Mouse (Mus musculus) cerebellum, adult 2 months (tissue): ENCODE measurements at regions not wholly inside any gene's neighbourhood (a gene's known extent, or its start where the extent isn't known, plus 50 kb on each side); places are given as distances from the start of the nearest gene placed in this dataset.

Experiments used
- DNase-seq, 2 experiments: peaks; one replicate each; pipeline ENCODE4 v3.0.0; 2021
- H3K27ac ChIP-seq: fragments of 200-500 bp; 2 replicates; pipeline ENCODE4 v1.5.1; 2012; ENCODE audit warnings: low read length, control low read depth, inconsistent platforms; ENCODE audit not compliant: insufficient read depth
- H3K27me3 ChIP-seq: fragments of 200-500 bp; 2 replicates; pipeline ENCODE4 v1.6.1; 2012; ENCODE audit warnings: inconsistent platforms, mild to moderate bottlenecking, low read length, moderate library complexity; ENCODE audit not compliant: control insufficient read depth, insufficient read depth
- H3K4me1 ChIP-seq: fragments of 200-500 bp; 2 replicates; pipeline ENCODE4 v1.6.1; 2011; ENCODE audit warnings: low read length; ENCODE audit not compliant: control insufficient read depth, insufficient read depth
- H3K4me3 ChIP-seq: fragments of 200-500 bp; replicated peaks from 2 replicates; pipeline ENCODE3; 2011; ENCODE audit warnings: mild to moderate bottlenecking, low read depth, low read length, control low read depth; ENCODE audit not compliant: insufficient read depth
- CTCF ChIP-seq: fragments of 200-500 bp; IDR thresholded peaks from 2 replicates; pipeline ENCODE4 v1.5.1; 2011; ENCODE audit warnings: low read depth, mild to moderate bottlenecking, control low read depth, low read length, moderate library complexity, borderline replicate concordance; ENCODE audit not compliant: insufficient read depth
- POLR2A ChIP-seq: fragments of 200-500 bp; IDR thresholded peaks from 2 replicates; pipeline ENCODE4 v1.6.1; 2011; ENCODE audit warnings: low read length, control low read depth, borderline replicate concordance; ENCODE audit not compliant: insufficient read depth
- WGBS: fragments of 180-500 bp; shearing (Covaris S2); methylation state at CpG from one replicate; pipeline ENCODE4 v1.1.7; 2018; 5-methylcytosine and 5-hydroxymethylcytosine counted together

DNA sequence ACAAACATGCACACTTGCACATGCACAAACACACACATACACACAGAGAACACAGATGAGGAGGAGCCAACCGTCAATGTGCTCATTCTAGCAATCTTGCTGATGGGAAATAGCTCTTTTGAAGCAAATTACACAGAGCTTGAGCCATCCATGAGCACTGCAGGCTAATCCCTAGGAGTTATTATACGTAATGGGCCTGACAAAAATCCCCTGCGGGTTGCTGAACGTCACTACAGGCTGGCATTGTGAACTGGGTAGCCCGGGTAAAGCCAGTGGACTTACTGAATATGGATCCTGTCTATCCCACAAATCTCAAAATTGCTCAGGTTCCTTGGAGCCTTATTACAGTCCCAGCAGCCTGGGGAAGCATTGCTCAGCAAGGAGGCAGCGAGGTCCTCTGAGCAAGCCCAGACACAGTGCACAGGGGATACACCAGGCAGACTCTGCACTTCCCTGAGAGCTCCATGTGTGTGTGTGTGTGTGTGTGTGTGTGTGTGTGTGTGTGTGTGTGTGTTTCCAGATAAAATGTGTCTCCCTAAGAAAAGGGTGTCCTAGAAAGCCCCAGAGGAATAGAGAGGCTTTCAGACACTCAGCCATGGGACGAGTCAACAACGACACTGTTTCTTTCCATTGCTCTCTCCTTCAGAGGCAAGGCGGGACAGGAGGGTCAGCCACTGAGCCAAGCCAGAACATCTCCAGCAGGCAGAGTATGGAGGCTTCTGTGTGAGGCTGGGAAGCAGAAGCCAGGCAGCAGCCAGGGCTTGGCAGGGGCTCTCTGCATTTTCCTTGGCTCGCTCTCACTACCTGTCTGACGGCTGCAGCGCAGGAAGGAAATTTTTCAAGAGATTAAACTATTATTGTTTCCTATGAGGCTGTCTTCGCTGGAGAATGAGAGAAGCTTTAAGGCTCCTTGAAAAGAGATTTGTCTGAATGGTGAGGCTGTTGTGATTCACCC, 222.9 kb downstream of the Setd4 start:
- WGBS, result 28% methylated on average over 13 of the region's 13 CpGs
- Histone ChIP-seq H3K4me1 (peaks cover 3% of the 10 kb centered on the region; the same call in 1 of the 2 replicates), H3K27ac (no peak overlapping the region), H3K27me3 (no peaks in the 10 kb centered on the region; the same call in 1 of the 2 replicates), H3K4me3 (no peak overlapping the region)
- DNase-seq, result no peak
- TF ChIP-seq CTCF (no peak), POLR2A (no peak)

DNA sequence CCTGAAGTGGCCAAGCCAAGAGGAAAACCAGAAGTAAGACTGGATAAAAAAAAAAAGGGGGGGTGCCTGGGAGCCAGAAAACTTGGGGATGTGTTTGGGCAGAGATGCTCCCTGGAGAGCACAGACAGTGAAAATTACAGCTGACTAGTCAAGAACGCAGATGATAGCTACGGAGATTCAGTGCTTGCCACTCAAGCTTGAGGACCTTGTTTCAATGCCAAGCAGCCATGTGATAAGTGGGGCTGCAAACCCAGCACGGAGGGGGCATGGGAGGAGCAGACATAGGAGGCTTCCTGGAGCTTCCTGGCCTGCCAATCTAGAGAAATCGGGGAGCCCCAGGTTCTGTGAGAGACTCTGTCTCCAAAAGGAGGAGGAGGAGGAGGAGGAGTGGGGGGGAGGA, 223.7 kb downstream of the Setd4 start:
- peaks cover 3% of the 10 kb centered on the region; the same call in 1 of the 2 replicates for H3K4me1 ChIP-seq
- DNase-seq, result no peak
- TF ChIP-seq CTCF, result no peak
- H3K27me3 ChIP-seq, result no peaks in the 10 kb centered on the region; the same call in 1 of the 2 replicates
- H3K4me3 ChIP-seq, result no peak overlapping the region
- no peak overlapping the region for H3K27ac ChIP-seq
- WGBS, result 9% methylated on average over 4 of the region's 4 CpGs

DNA sequence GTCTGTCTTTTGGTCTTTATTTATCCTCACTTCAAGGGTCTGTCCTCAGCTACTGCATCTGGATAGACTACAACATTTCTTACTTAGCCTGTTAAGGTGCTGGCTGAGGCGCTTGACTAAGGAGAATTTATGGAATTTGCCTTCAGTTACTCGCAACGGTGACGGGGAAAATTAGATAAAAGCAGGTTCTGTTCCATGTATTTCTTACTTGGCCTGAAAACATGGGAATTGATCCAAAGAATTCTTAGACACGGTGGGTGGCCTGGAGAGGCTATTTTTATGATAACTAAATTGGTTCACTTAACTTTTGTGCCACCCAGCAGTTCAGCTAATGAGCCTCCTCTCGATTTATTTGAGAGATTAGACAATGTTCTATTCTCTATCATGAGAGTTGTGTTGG, 224.3 kb downstream of the Setd4 start:
- Histone ChIP-seq H3K27ac (no peak overlapping the region), H3K27me3 (no peaks in the 10 kb centered on the region; the same call in 1 of the 2 replicates), H3K4me1 (peaks cover 3% of the 10 kb centered on the region; the same call in 1 of the 2 replicates), H3K4me3 (no peak overlapping the region)
- TF ChIP-seq POLR2A, result no peak
- TF ChIP-seq CTCF, result no peak
- 19% methylated on average over 6 of the region's 6 CpGs for WGBS
- no peak for DNase-seq

DNA sequence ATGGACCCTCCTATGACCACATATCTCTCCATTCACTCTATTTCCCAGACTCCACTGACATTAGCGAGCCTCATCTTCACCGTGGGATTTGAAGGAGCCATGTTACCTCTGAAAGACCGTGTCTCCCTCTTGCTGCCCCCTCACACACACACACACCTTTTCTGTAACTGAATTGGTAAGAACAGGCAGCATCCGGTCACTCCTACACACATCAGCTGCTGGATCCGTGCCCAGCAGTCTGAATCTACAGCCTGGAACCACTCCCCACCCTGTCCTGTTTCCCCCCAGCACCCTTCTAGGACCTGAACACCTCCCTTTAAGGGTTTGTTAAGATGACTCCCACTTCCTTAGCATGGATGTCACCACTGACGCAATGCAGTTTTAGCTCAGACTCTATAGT, 229.2 kb downstream of the Setd4 start:
- peaks cover 7% of the 10 kb centered on the region for H3K4me1 ChIP-seq
- H3K4me3 ChIP-seq, result no peak overlapping the region
- 81% methylated on average over 6 of the region's 6 CpGs for WGBS
- no peak for DNase-seq
- H3K27ac ChIP-seq, result no peak overlapping the region
- TF ChIP-seq CTCF, result no peak
- no peak for TF ChIP-seq POLR2A
- H3K27me3 ChIP-seq, result no peaks in the 10 kb centered on the region

DNA sequence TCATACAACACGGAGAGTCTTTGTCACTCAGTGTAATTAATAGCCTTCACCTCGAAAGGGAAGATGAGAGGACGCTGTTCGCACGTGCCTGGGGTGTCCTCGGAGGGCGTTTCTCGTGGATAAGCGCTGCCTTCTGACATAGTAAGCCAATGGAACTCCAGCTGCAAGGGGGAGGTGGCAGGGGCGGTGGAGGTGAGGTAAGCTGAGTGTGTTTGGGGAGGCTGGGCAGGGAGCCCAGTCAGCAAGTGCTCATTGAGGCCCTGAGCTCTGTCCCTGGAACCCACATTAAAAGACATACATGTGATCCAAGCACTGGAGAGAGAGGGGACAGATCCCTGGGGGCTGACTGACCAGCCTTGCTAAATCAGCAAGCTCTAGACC, 234.1 kb downstream of the Setd4 start:
- H3K4me1 ChIP-seq, result peaks cover 11% of the 10 kb centered on the region
- H3K27me3 ChIP-seq, result no peaks in the 10 kb centered on the region
- H3K4me3 ChIP-seq, result no peak overlapping the region
- TF ChIP-seq CTCF, result no peak
- TF ChIP-seq POLR2A, result no peak
- H3K27ac ChIP-seq, result no peak overlapping the region
- no peak for DNase-seq
- 55% methylated on average over 10 of the region's 10 CpGs for WGBS

DNA sequence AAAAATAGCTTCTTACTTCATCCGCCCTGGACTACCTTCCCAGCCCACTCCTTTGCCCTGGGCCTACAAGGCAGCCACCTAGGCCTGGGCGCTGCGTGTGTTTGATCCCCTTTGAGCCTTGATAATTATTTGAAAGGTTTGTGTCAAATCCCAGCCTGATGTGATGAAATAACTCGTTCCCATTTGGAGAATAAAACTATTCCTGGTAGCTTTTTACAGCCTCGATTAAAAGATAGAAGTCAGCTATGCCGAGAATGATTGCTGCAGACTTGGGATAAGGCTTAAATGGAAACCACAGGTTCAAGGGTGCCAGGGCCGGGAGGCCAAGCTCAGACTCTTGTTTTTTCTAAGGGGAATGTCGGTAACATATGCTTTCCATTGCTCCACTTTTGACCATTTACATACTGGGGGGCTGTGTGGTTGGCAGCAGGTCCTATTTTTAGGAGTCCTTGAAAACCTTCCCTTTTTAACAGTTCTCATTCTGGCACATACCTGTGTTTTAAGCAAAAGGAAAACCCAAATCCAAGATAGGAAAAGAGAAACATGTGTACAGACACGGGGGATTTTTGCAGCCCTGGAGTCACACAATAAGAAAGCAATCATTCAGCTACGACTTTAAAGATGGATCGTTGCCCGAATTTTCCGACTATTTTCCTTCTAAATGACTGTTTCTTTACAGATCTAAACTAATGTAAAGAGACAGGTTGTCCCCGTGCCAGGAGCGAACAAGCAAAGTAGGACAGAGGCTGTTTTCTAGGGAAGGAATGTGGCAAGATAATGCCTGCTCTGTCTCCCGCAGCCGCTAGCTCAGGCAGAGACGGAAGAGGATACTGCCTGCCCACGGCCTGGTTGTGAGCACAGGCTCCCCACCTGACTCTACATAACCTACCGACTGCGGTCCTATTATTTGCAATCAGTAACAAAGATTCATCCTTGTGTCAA, 234.8 kb downstream of the Setd4 start:
- peak in 1 of 2 experiments; percentile 16 for DNase-seq
- TF ChIP-seq POLR2A (no peak), CTCF (no peak)
- WGBS, result 39% methylated on average over 21 of the region's 21 CpGs
- H3K27me3 ChIP-seq, result no peaks in the 10 kb centered on the region
- H3K27ac ChIP-seq, result no peak overlapping the region
- peaks cover 11% of the 10 kb centered on the region for H3K4me1 ChIP-seq
- no peak overlapping the region for H3K4me3 ChIP-seq

DNA sequence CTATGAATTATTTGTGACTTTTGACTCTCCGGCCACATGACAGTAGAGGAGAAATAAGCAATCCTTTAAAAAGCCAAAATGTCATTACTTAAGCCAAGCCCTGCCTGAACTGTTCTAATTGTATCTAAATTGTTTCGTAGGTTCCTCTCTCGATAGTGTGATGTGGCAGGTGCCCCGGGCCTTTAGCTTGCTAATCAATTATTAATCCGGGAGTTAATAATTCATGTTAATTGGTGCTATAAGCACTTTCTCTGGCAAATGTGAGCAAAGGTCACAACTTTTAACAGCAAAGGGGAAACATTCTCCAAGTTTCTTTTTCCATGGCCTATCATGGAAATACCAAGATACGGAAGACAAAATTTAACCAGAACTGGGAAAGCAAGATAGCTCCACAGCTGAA, 235.9 kb downstream of the Setd4 start:
- WGBS, result 95% methylated on average over 6 of the region's 6 CpGs
- H3K4me1 ChIP-seq, result peaks cover 11% of the 10 kb centered on the region
- H3K4me3 ChIP-seq, result no peak overlapping the region
- no peaks in the 10 kb centered on the region for H3K27me3 ChIP-seq
- DNase-seq, result no peak
- no peak overlapping the region for H3K27ac ChIP-seq
- TF ChIP-seq CTCF, result no peak
- no peak for TF ChIP-seq POLR2A
